Mouse (Mus musculus) heart, embryonic 13.5 days (tissue): Measurements from ENCODE around the gene Mical1. TPM values are rescaled to one million over a fixed set of nuclear protein-coding genes. Genes with fewer than 3 reads are reported as not detected.

ENCODE experiments used
- ATAC-seq: fragments of 200-750 bp; cut with Nextera tagmentation; 2 replicates; pipeline ENCODE4 v1.8.0; 2017; ENCODE audit warnings: moderate TSS enrichment; ENCODE audit not compliant: insufficient number of reproducible peaks, low FRiP score, low TSS enrichment; ENCODE audit errors: extremely low read depth
- H3K27ac ChIP-seq: fragments of 300-500 bp; sonication (generic); replicated peaks from 2 replicates; pipeline ENCODE4 v1.5.1; 2015; ENCODE audit warnings: moderate library complexity, mild to moderate bottlenecking, inconsistent platforms
- H3K27me3 ChIP-seq: fragments of 300-500 bp; sonication (generic); replicated peaks from 2 replicates; pipeline ENCODE4 v1.6.1; 2015; ENCODE audit warnings: mild to moderate bottlenecking, inconsistent platforms
- H3K36me3 ChIP-seq: fragments of 300-500 bp; sonication (generic); 2 replicates; pipeline ENCODE4 v1.6.1; 2015; ENCODE audit warnings: mild to moderate bottlenecking, inconsistent platforms
- H3K4me1 ChIP-seq: fragments of 300-500 bp; sonication (generic); 2 replicates; pipeline ENCODE4 v1.6.1; 2015; ENCODE audit warnings: inconsistent platforms
- H3K4me2 ChIP-seq: fragments of 300-500 bp; sonication (generic); 2 replicates; pipeline ENCODE4 v1.6.1; 2015; ENCODE audit warnings: inconsistent platforms, mild to moderate bottlenecking, moderate library complexity
- H3K4me3 ChIP-seq: fragments of 300-500 bp; sonication (generic); 2 replicates; pipeline ENCODE4 v1.5.1; 2015; ENCODE audit warnings: moderate library complexity, mild to moderate bottlenecking, inconsistent platforms
- H3K9ac ChIP-seq: fragments of 300-500 bp; sonication (generic); 2 replicates; pipeline ENCODE4 v1.6.1; 2015; ENCODE audit warnings: inconsistent platforms, mild to moderate bottlenecking, moderate library complexity
- H3K9me3 ChIP-seq: fragments of 300-500 bp; sonication (generic); 2 replicates; pipeline ENCODE4 v1.6.1; 2016; ENCODE audit warnings: inconsistent platforms
- WGBS: fragments of 180-500 bp; shearing (Covaris S2); methylation state at CpG from one replicate; pipeline ENCODE4 v1.1.7; 2015; ENCODE audit warnings: mixed read lengths; 5-methylcytosine and 5-hydroxymethylcytosine counted together
- polyA plus RNA-seq: library from polyadenylated mRNA; unstranded; fragments of >200 nt; fragmentation: Nextera tagmentation; extraction: Ambion mirVana; gene quantifications from 2 replicates; pipeline ENCODE4 v1.2.1, GENCODE M21; 2015

Mical1 gene
- polyA plus RNA-seq, 1 experiment from 2014 or later: 33.4 TPM

DNA sequence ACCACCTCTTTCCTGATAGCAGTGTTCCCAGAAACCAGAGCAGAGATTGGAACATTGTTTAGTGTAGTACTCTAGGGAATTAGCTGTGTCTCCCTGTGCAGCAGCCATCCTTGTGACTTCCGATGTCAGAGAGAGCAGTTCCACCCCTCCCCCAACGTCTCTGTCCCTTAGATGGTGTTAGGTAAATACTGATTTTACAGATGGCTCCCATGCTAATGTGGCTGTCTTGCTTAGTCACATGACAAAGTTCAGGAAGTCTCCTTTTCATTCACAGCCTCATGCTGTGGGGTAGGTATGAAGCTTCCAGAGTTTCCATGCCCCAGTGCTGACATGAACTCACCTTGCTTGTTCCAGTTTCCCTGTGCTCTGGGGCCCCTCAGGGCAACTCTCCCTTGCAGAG is 15.6 kb upstream of the Mical1 start:
- Histone ChIP-seq H3K9ac (peak overlapping the region; percentile 9; the same call in 1 of the 2 replicates), H3K36me3 (peaks cover 84% of the 10 kb centered on the region), H3K4me1 (peaks cover 32% of the 10 kb centered on the region), H3K27me3 (no peaks in the 10 kb centered on the region), H3K27ac (no peak overlapping the region), H3K9me3 (no peaks in the 10 kb centered on the region), H3K4me2 (no peak overlapping the region), H3K4me3 (no peak overlapping the region)
- 17% methylated on average over 2 of the region's 2 CpGs for WGBS
- no peak for ATAC-seq

DNA sequence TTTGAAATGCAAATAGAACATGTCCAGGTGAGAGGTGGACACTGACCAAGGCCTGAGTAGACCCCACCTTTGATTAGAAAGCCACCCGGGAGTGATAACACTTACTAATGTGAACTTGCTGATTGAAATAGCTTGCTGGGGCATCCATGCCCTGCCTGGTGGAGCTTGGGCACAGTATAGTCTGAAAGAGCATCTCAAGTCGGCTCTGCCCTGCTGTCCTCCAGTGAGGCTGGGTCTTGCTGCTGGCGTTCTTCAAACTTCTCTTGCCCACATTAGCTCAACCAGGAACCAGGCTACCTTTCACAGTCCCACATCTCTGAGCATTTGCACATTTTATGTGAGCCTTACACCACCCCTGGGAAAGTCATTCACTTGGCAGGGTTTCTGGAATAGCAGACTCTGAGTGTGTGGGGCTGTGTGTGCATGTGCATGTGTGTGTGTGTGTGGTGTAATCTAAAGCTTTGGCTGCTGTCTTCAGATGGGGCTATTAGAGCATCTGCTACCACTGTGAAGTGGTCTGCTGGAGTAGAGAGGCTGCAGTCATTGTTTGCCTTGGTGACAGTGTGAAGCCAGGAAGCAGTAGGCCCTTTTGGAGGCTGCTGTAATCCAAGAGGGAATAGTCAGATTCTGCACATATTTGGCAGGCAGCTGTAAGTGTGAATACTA is 14.9 kb upstream of the Mical1 start:
- no peak overlapping the region for H3K4me2 ChIP-seq
- H3K27ac ChIP-seq: no peak overlapping the region
- H3K36me3 ChIP-seq: peaks cover 84% of the 10 kb centered on the region
- WGBS: 71% methylated on average over 3 of the region's 3 CpGs
- no peak overlapping the region for H3K4me3 ChIP-seq
- 0 out of 2 replicates have a peak overlapping the region, but pooled peaks have one; percentile 14 for H3K9ac ChIP-seq
- H3K4me1 ChIP-seq: peaks cover 26% of the 10 kb centered on the region
- H3K9me3 ChIP-seq: no peaks in the 10 kb centered on the region
- no peak for ATAC-seq
- no peaks in the 10 kb centered on the region for H3K27me3 ChIP-seq

DNA sequence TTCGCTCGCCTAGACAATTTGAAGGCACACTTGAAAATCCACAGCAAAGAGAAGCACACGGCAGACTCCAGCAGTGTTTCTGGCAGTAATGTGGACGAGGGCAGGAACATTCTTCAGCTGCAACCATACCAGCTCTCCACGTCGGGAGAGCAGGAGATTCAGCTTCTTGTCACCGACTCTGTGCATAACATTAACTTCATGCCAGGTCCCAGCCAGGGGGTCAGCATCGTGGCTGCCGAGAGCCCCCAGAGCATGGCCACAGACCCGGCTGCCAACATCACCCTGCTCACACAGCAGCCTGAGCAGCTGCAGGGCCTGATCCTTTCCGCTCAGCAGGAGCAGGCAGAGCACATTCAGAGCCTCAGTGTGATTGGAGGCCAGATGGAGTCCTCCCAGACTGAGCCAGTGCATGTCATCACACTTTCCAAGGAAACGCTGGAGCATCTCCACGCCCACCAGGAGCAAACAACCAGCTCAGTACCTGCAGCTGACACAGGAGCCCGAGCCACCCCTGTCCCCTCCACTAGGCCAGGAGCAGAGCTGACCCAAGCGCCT is 11.6 kb upstream of the Mical1 start:
- no peaks in the 10 kb centered on the region for H3K27me3 ChIP-seq
- peaks cover 65% of the 10 kb centered on the region for H3K36me3 ChIP-seq
- H3K9me3 ChIP-seq: no peaks in the 10 kb centered on the region
- no peak overlapping the region for H3K27ac ChIP-seq
- no peak overlapping the region for H3K4me2 ChIP-seq
- WGBS: 54% methylated on average over 15 of the region's 15 CpGs
- no peak for ATAC-seq
- H3K4me1 ChIP-seq: peaks cover 19% of the 10 kb centered on the region
- no peak overlapping the region for H3K4me3 ChIP-seq
- H3K9ac ChIP-seq: no peak overlapping the region

DNA sequence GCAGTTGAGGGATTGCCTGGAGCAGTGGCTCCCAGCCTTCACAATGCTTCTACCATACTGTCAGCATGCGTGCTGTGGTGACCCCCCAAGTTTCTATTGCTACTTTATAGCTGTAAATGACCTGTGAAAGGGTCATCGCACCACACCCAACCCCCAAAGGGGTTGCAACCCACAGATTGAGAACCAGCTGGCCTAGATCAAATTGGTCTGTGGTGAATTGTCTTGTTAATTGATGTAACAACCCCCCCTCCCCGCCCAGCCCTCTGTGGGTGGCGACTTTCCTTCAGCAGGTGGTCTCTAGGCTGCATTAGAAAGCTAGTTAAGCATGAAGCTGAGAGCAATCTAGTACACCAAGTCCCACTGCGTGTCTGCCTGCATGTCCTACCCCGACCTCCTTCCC is 8.8 kb upstream of the Mical1 start:
- Histone ChIP-seq H3K9ac (no peak overlapping the region), H3K36me3 (peaks cover 44% of the 10 kb centered on the region), H3K27ac (no peak overlapping the region), H3K4me2 (no peak overlapping the region), H3K27me3 (no peaks in the 10 kb centered on the region), H3K9me3 (no peaks in the 10 kb centered on the region), H3K4me3 (no peak overlapping the region), H3K4me1 (peaks cover 7% of the 10 kb centered on the region)
- ATAC-seq: no peak
- WGBS: 63% methylated on average over 6 of the region's 6 CpGs

DNA sequence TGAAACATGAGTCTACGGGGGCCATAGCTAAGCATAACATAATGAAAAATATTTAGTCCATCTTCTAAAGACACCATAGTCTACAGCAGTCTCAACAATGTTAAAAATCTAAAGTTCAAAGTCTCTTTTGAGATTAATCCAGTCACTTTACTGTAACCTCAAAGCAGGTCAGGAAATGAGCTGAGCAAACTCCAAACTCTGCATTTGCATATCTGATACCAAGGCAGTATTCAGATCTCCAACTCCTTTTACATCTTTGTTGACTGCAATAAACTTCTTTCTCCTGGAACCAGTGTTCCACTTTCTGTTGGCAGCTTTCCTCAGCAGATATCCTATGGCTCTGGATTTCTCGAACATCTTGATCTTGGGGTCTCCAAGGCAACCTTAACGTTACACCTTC is 5.4 kb upstream of the Mical1 start:
- peaks cover 17% of the 10 kb centered on the region for H3K36me3 ChIP-seq
- H3K27ac ChIP-seq: no peak overlapping the region
- ATAC-seq: no peak

DNA sequence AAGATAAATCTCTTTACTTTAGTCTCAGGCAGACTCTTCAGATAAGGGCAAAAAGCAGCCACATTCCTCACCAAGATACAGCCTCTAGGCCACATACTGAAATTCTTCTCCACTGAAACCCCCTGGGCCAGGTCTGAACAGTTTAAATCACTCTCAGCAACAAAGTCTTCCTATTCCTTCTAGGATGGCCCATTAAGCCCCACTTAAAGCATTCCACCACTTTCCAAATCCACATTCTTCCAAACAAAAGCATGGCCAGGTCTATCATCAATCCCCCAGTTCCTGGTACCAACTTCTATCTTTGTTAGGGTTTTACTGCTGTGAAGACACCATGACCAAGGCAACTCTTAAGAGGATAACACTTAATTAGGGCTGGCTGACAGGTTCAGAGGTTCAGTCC is 3.6 kb upstream of the Mical1 start:
- 0 out of 2 replicates have a peak overlapping the region, but pooled peaks have one; percentile 12 for H3K27ac ChIP-seq

More for the DNA sequence above, 5.4 kb upstream of the Mical1 start:
- Histone ChIP-seq H3K9me3 (no peaks in the 10 kb centered on the region), H3K4me3 (no peak overlapping the region), H3K4me2 (no peak overlapping the region), H3K4me1 (peaks cover 41% of the 10 kb centered on the region), H3K27me3 (no peaks in the 10 kb centered on the region), H3K9ac (no peak overlapping the region)
- 82% methylated on average over 3 of the region's 3 CpGs for WGBS

DNA sequence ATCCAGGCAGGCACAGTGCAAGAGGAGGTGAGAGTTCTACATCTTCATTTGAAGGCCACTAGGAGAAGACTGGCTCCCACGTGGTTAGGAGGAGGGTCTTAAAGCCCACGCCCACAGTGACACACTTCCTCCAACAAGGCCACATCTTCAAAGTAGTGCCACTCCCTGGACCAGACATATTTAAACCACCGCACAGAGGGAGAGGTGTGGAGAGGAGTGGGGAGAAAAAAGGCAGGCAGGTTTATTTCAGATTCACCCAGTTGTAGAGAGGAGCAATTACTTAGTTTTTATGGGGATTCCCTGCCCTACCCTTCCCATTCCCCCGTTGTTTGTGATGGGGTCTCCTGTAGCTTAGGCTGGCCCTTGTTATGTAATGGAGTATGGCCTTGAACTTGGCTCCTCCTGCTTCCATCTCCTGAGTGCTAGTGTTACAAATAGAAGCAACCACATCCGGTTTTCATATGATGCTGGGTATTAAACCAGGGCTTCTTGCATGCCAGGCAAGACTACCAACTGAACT is 3.1 kb upstream of the Mical1 start:
- Histone ChIP-seq H3K4me3 (no peak overlapping the region), H3K27ac (peak overlapping the region; percentile 90), H3K4me2 (no peak overlapping the region), H3K9me3 (no peaks in the 10 kb centered on the region), H3K4me1 (peaks cover 61% of the 10 kb centered on the region), H3K27me3 (no peaks in the 10 kb centered on the region), H3K36me3 (peaks cover 3% of the 10 kb centered on the region), H3K9ac (no peak overlapping the region)
- no peak for ATAC-seq
- WGBS: 75% methylated on average over 5 of the region's 5 CpGs

More for the DNA sequence above, 3.6 kb upstream of the Mical1 start:
- Histone ChIP-seq H3K4me1 (peaks cover 56% of the 10 kb centered on the region), H3K9me3 (no peaks in the 10 kb centered on the region), H3K27me3 (no peaks in the 10 kb centered on the region), H3K4me2 (no peak overlapping the region), H3K4me3 (no peak overlapping the region), H3K36me3 (peaks cover 4% of the 10 kb centered on the region; the same call in 1 of the 2 replicates), H3K9ac (no peak overlapping the region)
- ATAC-seq: no peak

DNA sequence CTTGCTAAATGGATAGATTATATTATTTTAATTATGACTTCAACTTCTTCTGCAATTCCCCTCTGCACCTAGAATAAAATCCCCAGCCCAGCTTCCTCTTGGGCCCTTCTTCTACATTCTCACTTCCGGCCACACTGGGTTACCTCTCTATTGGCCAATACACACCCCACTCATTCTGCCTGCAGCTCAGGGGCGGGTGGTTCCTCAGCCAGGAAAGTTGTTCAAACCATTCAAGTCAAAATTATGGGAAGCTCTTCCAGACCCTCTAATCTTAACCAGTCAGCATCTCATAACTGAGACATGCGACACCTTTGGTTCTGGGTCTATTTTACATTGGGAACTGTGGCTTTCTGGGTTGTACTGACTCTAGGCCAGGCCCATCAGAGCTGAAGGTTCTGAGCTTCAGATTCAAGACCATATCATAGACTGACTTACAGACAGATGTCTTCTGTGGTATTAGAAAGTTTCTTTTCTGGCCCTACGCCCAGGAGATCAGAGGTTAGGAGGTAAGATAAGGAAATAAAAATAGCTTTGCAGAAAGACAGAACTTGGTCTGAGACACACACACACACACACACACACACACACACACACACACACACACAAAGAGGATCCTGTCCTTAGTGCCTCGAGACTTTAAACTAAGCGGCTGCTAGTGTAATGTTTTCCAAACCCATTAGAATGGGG is 2.2 kb upstream of the Mical1 start:
- peaks cover 70% of the 10 kb centered on the region for H3K4me1 ChIP-seq
- 26% methylated on average over 6 of the region's 6 CpGs for WGBS

DNA sequence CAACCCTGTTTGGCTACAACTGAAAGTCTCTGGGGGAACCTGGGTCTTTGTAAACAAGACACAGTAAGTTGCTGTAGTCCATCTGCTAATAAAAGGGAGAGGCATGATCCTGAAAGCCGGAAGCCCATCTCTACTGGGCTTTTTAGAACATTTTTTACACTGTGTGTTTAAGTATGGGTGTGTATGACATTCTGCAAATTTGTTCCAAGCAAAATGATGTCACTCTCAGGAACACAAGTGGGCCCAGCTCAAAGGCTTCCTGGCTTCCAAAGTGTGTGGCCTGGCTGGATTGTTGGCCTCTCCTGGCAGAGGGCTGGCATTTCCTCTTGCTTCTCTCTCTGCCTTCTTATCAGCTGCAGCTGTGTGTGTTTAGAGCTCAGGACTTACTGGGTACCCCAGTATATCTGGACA is 1.1 kb upstream of the Mical1 start:
- WGBS: 56% methylated on average over 1 of the region's 1 CpGs
- Histone ChIP-seq H3K36me3 (peaks cover 21% of the 10 kb centered on the region), H3K9me3 (no peaks in the 10 kb centered on the region), H3K27me3 (no peaks in the 10 kb centered on the region), H3K4me1 (peaks cover 70% of the 10 kb centered on the region), H3K27ac (peak overlapping the region; percentile 90), H3K9ac (peak overlapping the region; percentile 66), H3K4me3 (no peak overlapping the region), H3K4me2 (peak overlapping the region; percentile 96; the same call in 1 of the 2 replicates)
- no peak for ATAC-seq

More for the DNA sequence above, 2.2 kb upstream of the Mical1 start:
- Histone ChIP-seq H3K9me3 (no peaks in the 10 kb centered on the region), H3K9ac (no peak overlapping the region), H3K36me3 (peaks cover 10% of the 10 kb centered on the region), H3K27me3 (no peaks in the 10 kb centered on the region), H3K4me2 (peak overlapping the region; percentile 14; the same call in 1 of the 2 replicates), H3K4me3 (no peak overlapping the region), H3K27ac (peak overlapping the region; percentile 90)
- ATAC-seq: no peak

DNA sequence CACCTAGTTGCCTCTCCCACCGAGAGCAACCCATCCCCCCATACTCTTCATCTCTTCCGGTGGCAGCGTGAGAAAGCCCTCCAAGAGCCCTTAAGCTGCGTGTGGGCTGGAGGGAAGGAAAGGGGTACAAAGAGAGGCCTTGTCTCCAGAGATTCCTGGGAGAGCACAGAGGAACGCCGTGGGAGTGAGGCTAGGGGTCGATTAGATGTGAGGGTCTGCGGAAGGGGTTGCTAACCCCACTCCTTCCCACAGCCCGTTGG is 834 bp downstream of the Mical1 start:
- WGBS: 0% methylated on average over 9 of the region's 9 CpGs
- no peaks in the 10 kb centered on the region for H3K27me3 ChIP-seq
- H3K4me2 ChIP-seq: peak overlapping the region; percentile 96
- H3K9ac ChIP-seq: peak overlapping the region; percentile 91
- no peaks in the 10 kb centered on the region for H3K9me3 ChIP-seq
- H3K4me3 ChIP-seq: peak overlapping the region; percentile 75
- H3K27ac ChIP-seq: peak overlapping the region; percentile 90
- no peak for ATAC-seq
- H3K36me3 ChIP-seq: peaks cover 37% of the 10 kb centered on the region
- H3K4me1 ChIP-seq: peaks cover 87% of the 10 kb centered on the region

DNA sequence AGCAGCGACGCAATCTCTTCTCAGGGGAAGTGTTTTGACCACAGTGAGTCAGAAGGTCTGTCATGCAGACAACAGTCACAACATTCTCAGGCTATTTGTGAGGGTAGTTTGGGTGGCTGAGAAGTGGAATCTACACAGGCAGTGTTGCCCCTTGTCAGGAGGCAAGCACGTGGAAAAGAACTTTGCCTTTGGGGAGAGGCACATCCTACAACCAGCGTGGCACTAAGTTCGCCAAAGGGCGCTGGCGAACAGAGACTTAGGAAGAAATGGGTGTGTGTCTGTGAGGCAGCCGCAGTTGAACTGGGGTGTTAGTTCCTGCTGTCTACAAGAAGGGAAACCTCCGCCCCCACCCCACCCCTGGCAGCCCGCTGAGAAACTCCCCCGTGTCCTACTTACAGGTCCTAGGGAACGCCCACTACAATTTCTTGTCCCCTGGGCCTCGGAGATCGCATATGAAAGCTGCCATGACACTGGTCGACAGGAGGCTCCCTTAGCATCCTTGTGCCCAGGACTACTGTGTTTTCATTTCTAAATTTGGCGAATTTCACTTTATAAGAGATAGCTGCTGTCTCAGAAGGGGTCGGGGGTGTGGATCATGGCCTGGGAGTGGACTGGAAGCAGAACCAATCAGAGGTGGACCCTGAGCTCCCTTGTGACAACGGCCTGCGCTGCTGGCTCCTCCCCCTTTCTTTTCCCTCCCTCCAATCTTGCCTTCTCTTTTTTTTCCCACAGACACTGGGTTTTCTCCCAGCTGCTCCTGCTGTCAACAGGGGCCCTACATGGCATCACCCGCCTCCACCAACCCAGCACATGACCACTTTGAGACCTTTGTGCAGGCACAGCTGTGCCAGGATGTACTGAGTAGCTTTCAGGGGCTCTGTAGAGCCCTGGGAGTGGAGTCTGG is 1.4 kb downstream of the Mical1 start:
- Histone ChIP-seq H3K4me2 (peak overlapping the region; percentile 96), H3K9me3 (no peaks in the 10 kb centered on the region), H3K27ac (peak overlapping the region; percentile 90), H3K27me3 (no peaks in the 10 kb centered on the region), H3K36me3 (peaks cover 43% of the 10 kb centered on the region), H3K4me1 (peaks cover 81% of the 10 kb centered on the region), H3K9ac (peak overlapping the region; percentile 91), H3K4me3 (peak overlapping the region; percentile 75)
- 2% methylated on average over 20 of the region's 20 CpGs for WGBS
- peak; percentile 47; the same call in 1 of the 2 replicates for ATAC-seq
